Mouse (Mus musculus): Measurements from ENCODE around the gene Ackr3.

GRCm38 (mm10) chr1:90209069-90209468 is 5.3 kb downstream of the Ackr3 start:
- TF ChIP-seq CTCF (IDR thresholded peaks at IDR 0.05) (no peak), EP300 (IDR thresholded peaks at IDR 0.05) (no peak)
